Mouse (Mus musculus) naive thymus-derived CD4-positive, alpha-beta T cell, adult 2 months (primary cell): ENCODE results near the gene Akna.

Experiments
- DNase-seq: peaks from one replicate; pipeline ENCODE4 v3.0.0-alpha.2; 2011; ENCODE audit warnings: low read depth

The Akna gene

GRCm38 (mm10) chr4:63323275-63323815 is 79.8 kb downstream of the Akna start:
- DNase-seq = no peak

DNA sequence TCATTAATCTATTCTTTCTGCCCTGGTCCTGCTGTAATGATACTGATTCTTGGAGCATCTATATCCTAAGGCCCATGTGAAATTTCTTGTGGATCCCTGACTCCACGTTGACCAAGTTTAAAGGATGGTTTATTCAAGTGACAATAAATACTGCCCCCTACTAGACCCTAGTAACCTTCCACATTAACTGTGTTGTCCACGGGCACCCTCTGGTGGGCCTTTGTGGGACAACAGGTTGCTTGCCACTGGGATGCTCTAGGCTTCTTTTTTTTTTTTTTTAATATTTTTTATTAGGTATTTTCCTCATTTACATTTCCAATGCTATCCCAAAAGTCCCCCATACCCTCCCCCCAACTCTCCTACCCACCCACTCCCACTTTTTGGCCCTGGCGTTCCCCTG is 83.6 kb downstream of the Akna start:
- peak; percentile 35 for DNase-seq
